Mouse (Mus musculus) liver, adult 2 months (tissue): Measurements from ENCODE around the gene Spindoc.

Experiments used
- CTCF ChIP-seq: fragments of 200-500 bp; IDR thresholded peaks from 2 replicates; pipeline ENCODE4 v1.5.1; 2011; ENCODE audit warnings: low read depth, low read length, control low read depth
- POLR2A ChIP-seq: fragments of 200-500 bp; IDR thresholded peaks from 2 replicates; pipeline ENCODE4 v1.6.1; 2011; ENCODE audit warnings: low read length, control low read depth; ENCODE audit not compliant: insufficient read depth; ENCODE audit errors: extremely low read depth

DNA sequence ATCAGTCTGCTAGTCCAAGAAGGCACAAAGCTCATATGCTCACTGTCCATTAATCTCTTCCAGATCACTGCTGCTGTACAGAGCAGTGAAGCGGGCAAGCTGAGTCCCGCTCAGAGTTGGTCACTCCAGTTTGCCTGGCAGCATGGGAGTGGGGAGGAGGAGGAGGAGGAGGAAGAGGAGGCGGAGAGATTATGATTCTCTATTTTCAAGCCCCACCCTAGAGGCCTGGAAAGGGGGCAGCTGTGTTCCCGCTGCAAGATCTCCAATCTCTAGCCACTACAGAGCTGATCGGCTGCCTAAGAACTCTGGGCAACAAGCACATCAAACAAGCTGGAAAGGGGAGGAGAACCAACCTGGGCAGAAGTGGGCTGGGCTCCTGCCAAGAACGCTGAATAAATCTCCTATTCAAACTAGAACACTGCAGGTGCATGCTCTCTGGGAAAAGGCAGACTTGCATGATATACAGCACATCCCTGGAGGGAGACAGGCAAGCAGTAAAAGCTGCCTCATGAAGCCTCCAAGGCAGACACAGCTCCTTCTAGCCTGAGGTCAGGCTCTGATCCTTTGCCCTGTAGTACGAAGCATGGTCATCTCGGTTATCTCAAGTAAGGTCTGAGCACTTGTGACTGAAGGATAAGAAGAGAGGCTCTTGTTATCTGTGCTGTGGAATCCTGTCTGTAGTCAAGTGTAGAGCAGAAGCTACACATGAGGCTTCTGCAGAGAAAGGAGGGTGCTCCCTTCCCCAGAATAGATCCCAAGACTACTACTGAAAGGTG, 74.6 kb downstream of the Spindoc start:
- TF ChIP-seq POLR2A: no peak
- no peak for TF ChIP-seq CTCF
